Mouse (Mus musculus): ENCODE measurements around the gene Zbtb40. TPM values are rescaled to one million over a fixed set of nuclear protein-coding genes. Genes with fewer than 3 reads are reported as not detected.

Zbtb40 gene
- total and polyA plus RNA-seq, 3 experiments: 2.7 to 7.1 (median 6.7) TPM

DNA sequence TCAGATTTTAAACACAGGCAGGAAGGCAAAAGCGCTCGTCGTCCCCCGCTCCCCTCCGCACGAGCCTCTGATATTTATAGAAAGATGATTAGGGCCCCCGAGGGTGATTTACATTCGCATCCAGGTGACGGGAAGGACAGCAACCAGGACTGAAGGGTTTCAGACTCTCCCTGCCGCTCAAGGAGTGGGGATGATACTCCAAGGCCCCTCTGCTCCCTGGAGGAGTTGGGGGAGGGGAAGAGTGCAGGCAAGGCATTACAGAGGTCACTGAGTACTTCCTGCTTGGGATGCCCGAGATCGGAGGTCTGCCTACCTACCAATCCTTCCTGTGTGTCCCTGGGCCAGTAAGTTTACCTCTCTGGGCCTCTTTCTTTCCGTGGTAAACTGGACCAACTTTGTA is 105.4 kb downstream of the Zbtb40 start:
- TF ChIP-seq MAX (IDR thresholded peaks at IDR 0.05; ENCODE audit: low read length) (no peak), ELF1 (IDR thresholded peaks at IDR 0.05; ENCODE audit: low read depth, low read length) (no peak), MAFK (IDR thresholded peaks at IDR 0.05; ENCODE audit: insufficient replicate concordance, low read length) (no peak), MYC (IDR thresholded peaks at IDR 0.05; ENCODE audit: low read depth, low read length) (no peak), EP300 (IDR thresholded peaks at IDR 0.05; ENCODE audit: low read length) (no peak), BHLHE40 (IDR thresholded peaks at IDR 0.05; ENCODE audit: low read depth, low read length) (no peak), MXI1 (IDR thresholded peaks at IDR 0.05; ENCODE audit: low read depth, low read length) (no peak), TBP (conservative IDR thresholded peaks at IDR 0.05; ENCODE audit: low read depth, low read length) (no peak), POLR2AphosphoS2 (IDR thresholded peaks at IDR 0.05; ENCODE audit: low read depth, low read length) (no peak), CTCF (conservative IDR thresholded peaks at IDR 0.05 in 1 of 2, IDR thresholded peaks at IDR 0.05 in 1 of 2; ENCODE audit: low read depth in 2 of 2, low read length in 2 of 2) (no peak), TCF12 (IDR thresholded peaks at IDR 0.05; ENCODE audit: low read depth, low read length) (no peak), E2F4 (IDR thresholded peaks at IDR 0.05; ENCODE audit: insufficient replicate concordance, low read depth, low read length) (no peak), RAD21 (IDR thresholded peaks at IDR 0.05; ENCODE audit: low read depth, low read length) (no peak), POLR2A (IDR thresholded peaks at IDR 0.05; ENCODE audit: low read depth, low read length) (no peak), JUN (IDR thresholded peaks at IDR 0.05; ENCODE audit: insufficient read depth, low read depth, low read length) (no peak), IRF4 (IDR thresholded peaks at IDR 0.05; ENCODE audit: low read depth, low read length) (no peak), SIN3A (IDR thresholded peaks at IDR 0.05; ENCODE audit: low read length) (no peak)
- H3K9ac ChIP-seq (ENCODE audit: insufficient read depth, low read depth): no peak overlapping the region
- H3K4me1 ChIP-seq (ENCODE audit: control insufficient read depth in 1 of 2, insufficient read depth in 2 of 2): no peaks in the 10 kb centered on the region
- H3K79me2 ChIP-seq (replicated peaks; ENCODE audit: control insufficient read depth, extremely low read depth, insufficient read depth, poor library complexity, severe bottlenecking): no peaks in the 10 kb centered on the region
- in situ Hi-C loops (cut with MboI; ENCODE audit: low pct_ligation_motif_present, low pct_unique_long_range_greater_than_20kb, low sequenced_read_pairs) (no loop called here), dilution Hi-C loops (cut with MboI; ENCODE audit: extremely low pct_ligation_motif_present, extremely low pct_unique_long_range_greater_than_20kb, low sequenced_read_pairs) (no loop called here)
- no peak overlapping the region for H3K4me2 ChIP-seq (ENCODE audit: insufficient read depth, low read depth, poor library complexity, severe bottlenecking)
- H3K27ac ChIP-seq (ENCODE audit: insufficient read depth, low read depth): no peak overlapping the region
- H3K9me3 ChIP-seq (replicated peaks; ENCODE audit: low read length): peaks cover 6% of the 10 kb centered on the region
- no peaks in the 10 kb centered on the region for H3K36me3 ChIP-seq (replicated peaks in 1 of 2; ENCODE audit: control insufficient read depth in 1 of 2, insufficient read depth in 1 of 2, low read length in 1 of 2)
- no peak for DNase-seq (ENCODE audit: extremely low read depth)
- H3K27me3 ChIP-seq (replicated peaks): peaks cover 99% of the 10 kb centered on the region
- H3K4me3 ChIP-seq (replicated peaks in 1 of 3; ENCODE audit: low read depth in 2 of 3, low read length in 2 of 3, poor library complexity in 1 of 3): no peak overlapping the region

DNA sequence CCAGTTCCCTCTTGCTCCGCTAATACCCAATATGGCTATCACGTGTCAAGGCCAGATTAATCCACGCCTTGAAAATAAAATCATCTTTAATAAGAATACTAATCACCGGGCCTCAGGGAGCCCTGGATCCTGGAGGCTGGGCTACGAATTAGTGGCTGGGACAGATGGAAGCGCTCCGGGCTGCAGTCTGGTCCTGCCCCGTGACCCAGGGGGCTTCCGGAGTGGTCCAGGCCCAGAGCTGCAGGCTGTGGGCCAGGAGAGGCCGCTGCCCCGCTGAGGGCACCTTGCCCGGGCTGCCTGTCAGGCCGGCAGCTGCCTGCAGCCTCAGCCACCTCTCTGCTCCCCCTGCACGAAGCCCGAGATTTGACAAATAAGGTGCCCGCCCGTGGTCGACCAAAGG is 105.8 kb downstream of the Zbtb40 start:
- Histone ChIP-seq H3K36me3 (replicated peaks in 1 of 2; ENCODE audit: control insufficient read depth in 1 of 2, insufficient read depth in 1 of 2, low read length in 1 of 2) (no peaks in the 10 kb centered on the region), H3K4me2 (ENCODE audit: insufficient read depth, low read depth, poor library complexity, severe bottlenecking) (no peak overlapping the region), H3K79me2 (replicated peaks; ENCODE audit: control insufficient read depth, extremely low read depth, insufficient read depth, poor library complexity, severe bottlenecking) (no peaks in the 10 kb centered on the region), H3K4me1 (ENCODE audit: control insufficient read depth in 1 of 2, insufficient read depth in 2 of 2) (peaks cover 0 to 1% of the 10 kb centered on the region in 2 experiments; a peak in 1 of 4 replicates), H3K27me3 (replicated peaks) (peaks cover 99% of the 10 kb centered on the region), H3K9ac (ENCODE audit: insufficient read depth, low read depth) (no peak overlapping the region), H3K27ac (ENCODE audit: insufficient read depth, low read depth) (no peak overlapping the region), H3K4me3 (replicated peaks in 1 of 3; ENCODE audit: low read depth in 2 of 3, low read length in 2 of 3, poor library complexity in 1 of 3) (no peak overlapping the region), H3K9me3 (replicated peaks; ENCODE audit: low read length) (peaks cover 6% of the 10 kb centered on the region)
- DNase-seq (ENCODE audit: extremely low read depth): no peak
- TF ChIP-seq TCF12 (IDR thresholded peaks at IDR 0.05; ENCODE audit: low read depth, low read length) (no peak), ZMIZ1 (IDR thresholded peaks at IDR 0.05; ENCODE audit: low read depth, low read length) (no peak), ETS1 (conservative IDR thresholded peaks at IDR 0.05; ENCODE audit: low read depth, low read length) (no peak), RCOR1 (conservative IDR thresholded peaks at IDR 0.05; ENCODE audit: low read depth, low read length) (no peak), GABPA (IDR thresholded peaks at IDR 0.05; ENCODE audit: insufficient replicate concordance, low read depth, low read length) (no peak), ELF1 (IDR thresholded peaks at IDR 0.05; ENCODE audit: low read depth, low read length) (no peak), IRF4 (IDR thresholded peaks at IDR 0.05; ENCODE audit: low read depth, low read length) (no peak), NRF1 (IDR thresholded peaks at IDR 0.05; ENCODE audit: low read depth, low read length) (no peak), EP300 (IDR thresholded peaks at IDR 0.05; ENCODE audit: low read length) (no peak), POLR2AphosphoS2 (IDR thresholded peaks at IDR 0.05; ENCODE audit: low read depth, low read length) (no peak), JUN (IDR thresholded peaks at IDR 0.05; ENCODE audit: insufficient read depth, low read depth, low read length) (no peak), POLR2A (IDR thresholded peaks at IDR 0.05; ENCODE audit: low read depth, low read length) (no peak), UBTF (IDR thresholded peaks at IDR 0.05; ENCODE audit: low read depth, low read length) (no peak), MAFK (IDR thresholded peaks at IDR 0.05; ENCODE audit: insufficient replicate concordance, low read length) (no peak), NELFE (IDR thresholded peaks at IDR 0.05; ENCODE audit: low read depth, low read length) (no peak)
- dilution Hi-C loops (cut with MboI; ENCODE audit: extremely low pct_ligation_motif_present, extremely low pct_unique_long_range_greater_than_20kb, low sequenced_read_pairs) (no loop called here), in situ Hi-C loops (cut with MboI; ENCODE audit: low pct_ligation_motif_present, low pct_unique_long_range_greater_than_20kb, low sequenced_read_pairs) (no loop called here)

Data from CH12.LX (cell line).